Mouse (Mus musculus) liver, embryonic 14.5 days (tissue): Measurements from ENCODE around the gene Khk. TPM values are rescaled to one million over a fixed set of nuclear protein-coding genes. Genes with fewer than 3 reads are reported as not detected.
A peak's percentile ranks its signal among the peaks of the same experiment; 100 is the strongest.

Experiments used
- ATAC-seq: fragments of 200-750 bp; cut with Nextera tagmentation; 2 replicates; pipeline ENCODE4 v1.8.0; 2017; ENCODE audit warnings: moderate number of reproducible peaks, mild to moderate bottlenecking, moderate library complexity; ENCODE audit not compliant: insufficient read depth
- DNase-seq, 3 experiments: peaks; one replicate each; pipeline ENCODE4 v3.0.0-alpha.2; 2012 to 2013; ENCODE audit warnings: low read depth in 3 of 3, low spot score in 3 of 3
- H3K27ac ChIP-seq: fragments of 300-500 bp; sonication (generic); 2 replicates; pipeline ENCODE4 v1.5.1; 2014; ENCODE audit warnings: moderate library complexity, mild to moderate bottlenecking, control low read depth, inconsistent platforms
- H3K27me3 ChIP-seq: fragments of 300-500 bp; sonication (generic); 2 replicates; pipeline ENCODE4 v1.6.1; 2014; ENCODE audit warnings: mild to moderate bottlenecking, low read length, moderate library complexity; ENCODE audit not compliant: control insufficient read depth, insufficient read depth
- H3K36me3 ChIP-seq: fragments of 300-500 bp; sonication (generic); replicated peaks from 2 replicates; pipeline ENCODE4 v1.6.1; 2014; ENCODE audit warnings: low read depth; ENCODE audit not compliant: control insufficient read depth, insufficient read depth
- H3K4me1 ChIP-seq, 2 experiments: fragments of 200-500 bp in 1 of 2; fragments of 300-500 bp in 1 of 2; sonication (generic) in 1 of 2; replicated peaks; 2 replicates each; pipeline ENCODE4 v1.6.1; 2012 to 2014; ENCODE audit warnings: antibody characterized with exemption in 1 of 2, inconsistent platforms in 1 of 2, low read length in 1 of 2; ENCODE audit not compliant: control insufficient read depth in 2 of 2, insufficient read depth in 2 of 2
- H3K4me2 ChIP-seq: fragments of 300-500 bp; sonication (generic); 2 replicates; pipeline ENCODE4 v1.6.1; 2014; ENCODE audit warnings: low read depth, mild to moderate bottlenecking, control low read depth, moderate library complexity
- H3K4me3 ChIP-seq, 2 experiments: fragments of 200-500 bp in 1 of 2; fragments of 300-500 bp in 1 of 2; sonication (generic) in 1 of 2; 2 replicates each; pipeline ENCODE4 v1.5.1; 2012 to 2014; ENCODE audit warnings: low read depth in 2 of 2, low read length in 2 of 2, mild to moderate bottlenecking in 2 of 2, control low read depth in 1 of 2, inconsistent platforms in 1 of 2, moderate library complexity in 1 of 2; ENCODE audit not compliant: insufficient read depth in 1 of 2
- H3K9ac ChIP-seq: fragments of 300-500 bp; sonication (generic); replicated peaks from 2 replicates; pipeline ENCODE4 v1.6.1; 2014; ENCODE audit warnings: mild to moderate bottlenecking, control low read depth, moderate library complexity
- H3K9me3 ChIP-seq: fragments of 300-500 bp; sonication (generic); 2 replicates; pipeline ENCODE4 v1.6.1; 2016; ENCODE audit warnings: low read length, mixed read lengths; ENCODE audit not compliant: control insufficient read depth
- CTCF ChIP-seq: IDR thresholded peaks from 2 replicates; pipeline ENCODE4 v1.5.1; 2016; ENCODE audit warnings: antibody characterized with exemption, low read depth, control low read depth
- EP300 ChIP-seq: IDR thresholded peaks from 2 replicates; pipeline ENCODE4 v1.6.1; 2016; ENCODE audit warnings: antibody characterized with exemption, low read depth
- WGBS: fragments of 180-500 bp; shearing (Covaris S2); extraction: QIAGEN DNeasy Blood & Tissue Kit; methylation state at CpG from one replicate; pipeline ENCODE4 v1.1.7; 2014; ENCODE audit not compliant: insufficient replicate concordance; 5-methylcytosine and 5-hydroxymethylcytosine counted together
- polyA plus RNA-seq, 2 experiments: library from polyadenylated mRNA; depleted of rRNA in 1 of 2; stranded (reverse) in 1 of 2; unstranded in 1 of 2; fragments of >200 nt; fragmentation: Nextera tagmentation in 1 of 2; extraction: Ambion mirVana in 1 of 2; gene quantifications; 2 replicates each; pipeline versions ENCODE4 v1.2.1 to v1.2.3; 2012 to 2014

The Khk gene
- polyA plus RNA-seq, 2 experiments, result 30.3 to 38.8 TPM

- DNase-seq (no peak), ATAC-seq (no peak)
- Histone ChIP-seq H3K9ac (no peak overlapping the region), H3K36me3 (peaks cover 17% of the 10 kb centered on the region), H3K4me2 (no peak overlapping the region), H3K9me3 (no peaks in the 10 kb centered on the region), H3K27ac (no peak overlapping the region), H3K4me1 (peaks cover 5 to 12% of the 10 kb centered on the region in 2 experiments), H3K4me3 (no peak overlapping the region), H3K27me3 (no peaks in the 10 kb centered on the region)
- TF ChIP-seq CTCF (no peak), EP300 (no peak)
- 73% methylated on average over 5 of the region's 5 CpGs for WGBS
Observed at GRCm38 (mm10) chr5:30952551-30952950, 31.3 kb downstream of the Khk start.

GRCm38 (mm10) chr5:30954065-30954464, 32.8 kb downstream of the Khk start:
- Histone ChIP-seq H3K4me3 (no peak overlapping the region), H3K36me3 (peaks cover 30% of the 10 kb centered on the region), H3K27me3 (no peaks in the 10 kb centered on the region), H3K4me1 (peaks cover 11 to 18% of the 10 kb centered on the region in 2 experiments), H3K27ac (no peak overlapping the region), H3K9me3 (no peaks in the 10 kb centered on the region), H3K9ac (no peak overlapping the region), H3K4me2 (no peak overlapping the region)
- DNase-seq, result no peak
- 85% methylated on average over 6 of the region's 6 CpGs for WGBS
- no peak for ATAC-seq
- no peak for TF ChIP-seq EP300
- no peak for TF ChIP-seq CTCF

GRCm38 (mm10) chr5:30954556-30954955, 33.3 kb downstream of the Khk start:
- ATAC-seq, result no peak
- Histone ChIP-seq H3K4me2 (no peak overlapping the region), H3K27me3 (no peaks in the 10 kb centered on the region), H3K27ac (no peak overlapping the region), H3K9ac (no peak overlapping the region), H3K4me3 (no peak overlapping the region), H3K36me3 (peaks cover 30% of the 10 kb centered on the region), H3K9me3 (no peaks in the 10 kb centered on the region), H3K4me1 (peaks cover 9 to 16% of the 10 kb centered on the region in 2 experiments)
- no peak for TF ChIP-seq EP300
- TF ChIP-seq CTCF, result no peak
- WGBS, result 85% methylated on average over 9 of the region's 9 CpGs
- DNase-seq, result no peak

DNA sequence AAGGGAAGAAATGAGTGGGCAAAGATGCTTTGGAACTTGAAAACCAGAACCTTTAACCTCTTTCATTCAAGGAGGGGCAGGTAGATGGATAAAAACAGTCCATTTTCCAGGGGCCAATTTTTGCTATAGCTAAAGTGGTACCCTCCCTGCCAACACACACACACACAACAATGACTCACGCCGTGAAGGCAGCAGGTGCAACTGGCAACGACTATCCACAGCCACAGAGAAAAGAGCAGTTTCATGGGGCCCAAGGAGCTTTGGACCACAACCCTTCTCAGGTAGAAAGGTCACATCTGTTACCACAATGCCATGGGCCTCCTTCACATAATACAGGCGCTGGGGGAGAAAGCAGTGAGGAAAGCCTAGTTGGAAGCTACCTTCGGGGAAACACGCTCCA, 34.5 kb downstream of the Khk start:
- no peak overlapping the region for H3K4me3 ChIP-seq
- DNase-seq (no peak), ATAC-seq (no peak)
- TF ChIP-seq EP300 (no peak), CTCF (no peak)
- H3K4me1 ChIP-seq, result peaks cover 9 to 18% of the 10 kb centered on the region in 2 experiments
- WGBS, result 85% methylated on average over 6 of the region's 6 CpGs
- H3K27me3 ChIP-seq, result no peaks in the 10 kb centered on the region
- no peak overlapping the region for H3K4me2 ChIP-seq
- peaks cover 30% of the 10 kb centered on the region for H3K36me3 ChIP-seq
- H3K27ac ChIP-seq, result no peak overlapping the region
- H3K9ac ChIP-seq, result no peak overlapping the region
- no peaks in the 10 kb centered on the region for H3K9me3 ChIP-seq

DNA sequence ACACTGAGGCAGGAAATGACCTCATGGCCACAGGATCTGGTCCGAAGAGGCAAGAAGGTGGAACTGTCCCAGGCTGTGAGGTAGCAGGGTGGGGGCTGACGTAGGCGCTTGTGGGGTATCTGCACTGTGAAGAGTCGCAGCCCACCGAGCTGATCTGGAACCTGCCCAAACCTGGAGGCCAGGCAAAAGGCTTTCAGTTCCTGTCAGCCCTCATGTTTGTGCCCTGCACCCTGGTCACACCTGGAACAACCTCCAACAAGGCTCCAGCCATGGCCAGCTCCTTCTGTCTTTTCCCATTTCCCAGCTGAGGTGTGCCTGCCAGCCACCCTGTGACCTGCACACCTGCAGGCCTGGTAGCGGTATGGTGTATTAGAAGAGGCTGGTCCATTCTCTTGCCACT, 36.7 kb downstream of the Khk start:
- no peak for DNase-seq
- H3K27me3 ChIP-seq, result no peaks in the 10 kb centered on the region
- TF ChIP-seq EP300 (no peak), CTCF (no peak)
- ATAC-seq, result no peak
- peaks cover 6 to 16% of the 10 kb centered on the region in 2 experiments for H3K4me1 ChIP-seq
- peak overlapping the region; percentile 83 for H3K4me2 ChIP-seq
- H3K9me3 ChIP-seq, result no peaks in the 10 kb centered on the region
- WGBS, result 82% methylated on average over 6 of the region's 6 CpGs
- no peak overlapping the region for H3K9ac ChIP-seq
- H3K4me3 ChIP-seq, result no peak overlapping the region
- no peak overlapping the region for H3K27ac ChIP-seq
- H3K36me3 ChIP-seq, result peaks cover 30% of the 10 kb centered on the region
